Mouse (Mus musculus) ZHBTc4 (cell line): Measurements from ENCODE around the gene A930009A15Rik.
A peak's percentile ranks its signal among the peaks of the same experiment; 100 is the strongest.

Experiments used
- DNase-seq: peaks from one replicate; pipeline ENCODE4 v3.0.0-alpha.2; 2011; ENCODE audit warnings: low read depth, low spot score

A930009A15Rik gene

DNA sequence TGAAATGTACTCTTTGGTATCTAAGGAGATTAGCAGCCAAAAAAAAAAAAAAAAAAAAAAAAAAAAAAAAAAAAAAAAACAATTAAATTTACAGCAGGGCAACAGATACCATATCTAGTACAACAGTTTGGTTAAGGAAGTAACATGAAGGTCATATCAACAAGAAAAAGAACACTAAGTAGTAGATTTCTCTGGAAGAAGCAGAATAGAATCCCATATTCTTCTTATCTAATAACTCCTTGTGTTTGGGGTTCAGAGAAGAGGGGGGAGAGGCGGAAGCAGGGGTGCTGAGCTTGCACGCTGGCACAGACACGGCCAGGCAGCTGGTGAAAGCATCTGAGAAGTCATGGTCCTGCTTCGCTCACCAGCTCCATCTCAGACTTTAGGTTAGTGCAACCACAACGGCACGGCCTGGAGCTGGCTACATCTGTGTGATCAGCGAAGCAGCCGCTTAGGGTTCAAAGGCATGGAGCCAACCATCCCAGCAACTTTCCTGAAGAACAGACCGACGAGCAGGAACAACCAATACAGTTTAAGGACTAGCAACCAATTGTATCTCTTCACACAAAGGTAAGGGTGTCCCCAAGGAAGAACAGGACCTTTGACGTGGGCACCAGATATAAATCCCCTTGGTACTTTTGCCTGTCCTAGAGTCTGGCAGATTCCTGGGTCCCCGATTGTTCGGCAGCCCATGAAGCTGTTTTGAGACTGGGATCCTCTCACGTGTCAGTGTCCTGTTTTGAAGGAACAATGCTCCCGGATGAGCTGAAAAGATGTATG lies at the start of gene A930009A15Rik:
A930009A15Rik (plus strand) TSS at position 275 of the 780 bp plus-strand sequence.
- DNase-seq = no peak

DNA sequence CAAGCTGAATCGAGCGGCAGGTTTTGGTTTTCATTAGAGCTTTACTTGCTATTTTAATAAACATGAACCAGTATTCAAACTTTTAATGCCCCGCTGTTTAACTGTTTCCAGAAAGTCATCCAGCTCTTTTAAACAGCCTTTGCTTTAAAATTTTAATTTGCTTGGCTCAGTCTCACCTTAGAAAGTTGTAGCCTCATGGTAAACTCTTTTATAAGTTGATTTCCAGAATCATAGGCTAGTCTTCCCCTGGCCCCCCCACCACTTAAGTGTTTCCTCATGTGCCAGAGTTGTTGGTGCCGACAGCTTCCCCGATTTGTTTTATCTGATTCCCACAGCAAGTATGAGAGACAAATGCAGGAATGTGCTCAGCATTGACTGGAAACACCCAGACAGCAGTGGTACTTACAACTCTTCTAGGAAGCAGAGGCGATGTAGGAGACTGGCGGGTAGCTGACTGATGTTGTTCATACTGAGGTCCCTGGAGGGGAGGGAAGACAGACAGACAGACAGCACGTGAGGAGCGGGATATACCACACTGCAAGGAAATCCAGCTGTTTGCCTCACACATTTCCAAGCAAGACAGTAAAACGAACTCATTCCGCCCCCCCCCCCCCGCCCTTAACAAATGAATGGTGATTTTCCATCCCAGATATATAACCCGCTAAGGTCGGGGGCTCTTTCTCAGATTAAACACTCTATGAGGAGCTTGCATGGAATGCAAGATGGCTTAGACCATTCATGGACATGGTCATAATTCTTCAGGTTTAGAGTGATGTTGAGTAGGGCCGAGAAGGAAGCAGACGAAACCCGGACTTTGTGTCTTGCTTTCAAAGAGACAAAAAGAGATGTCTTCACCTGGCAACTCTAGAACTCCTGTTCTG lies 49.3 kb upstream of the A930009A15Rik start:
- DNase-seq = peak; percentile 15

DNA sequence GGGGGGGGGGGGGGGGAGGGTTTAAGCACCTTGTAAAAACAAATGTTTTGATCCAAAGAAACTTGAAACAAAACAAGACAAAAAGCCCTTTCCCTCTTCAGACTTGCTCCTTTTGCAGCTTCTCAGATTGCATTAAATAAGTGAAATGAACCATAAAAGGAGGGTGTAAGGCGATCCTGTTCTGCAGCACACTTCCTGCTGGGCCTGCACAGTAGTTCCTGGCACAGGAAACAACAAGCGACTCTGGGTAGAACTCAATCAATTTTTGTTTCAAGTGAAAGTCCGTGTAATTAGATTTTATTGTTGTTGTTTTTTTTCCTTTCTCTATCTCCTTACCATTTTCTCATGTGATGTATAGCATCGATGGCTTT lies 48.7 kb upstream of the A930009A15Rik start:
- no peak for DNase-seq

DNA sequence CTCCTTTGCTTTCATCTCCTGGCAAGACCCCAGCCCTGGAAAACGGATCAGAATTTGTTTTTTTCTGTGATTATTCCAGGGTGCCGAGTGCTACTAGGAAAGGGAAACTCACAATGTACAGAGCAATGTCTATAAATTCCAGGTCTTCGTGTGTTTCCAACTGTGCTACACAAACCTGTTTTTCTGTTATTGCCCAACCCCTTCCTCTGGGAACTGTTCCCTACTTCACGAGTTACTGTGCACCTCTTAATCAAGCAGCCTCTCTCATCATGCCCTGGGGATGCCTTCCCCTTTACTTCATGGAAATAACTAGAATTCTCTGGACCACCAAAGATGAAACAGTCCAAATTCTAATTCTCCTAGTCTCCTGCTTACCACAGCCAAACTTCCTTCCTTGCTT lies 40.9 kb upstream of the A930009A15Rik start:
- DNase-seq = no peak

DNA sequence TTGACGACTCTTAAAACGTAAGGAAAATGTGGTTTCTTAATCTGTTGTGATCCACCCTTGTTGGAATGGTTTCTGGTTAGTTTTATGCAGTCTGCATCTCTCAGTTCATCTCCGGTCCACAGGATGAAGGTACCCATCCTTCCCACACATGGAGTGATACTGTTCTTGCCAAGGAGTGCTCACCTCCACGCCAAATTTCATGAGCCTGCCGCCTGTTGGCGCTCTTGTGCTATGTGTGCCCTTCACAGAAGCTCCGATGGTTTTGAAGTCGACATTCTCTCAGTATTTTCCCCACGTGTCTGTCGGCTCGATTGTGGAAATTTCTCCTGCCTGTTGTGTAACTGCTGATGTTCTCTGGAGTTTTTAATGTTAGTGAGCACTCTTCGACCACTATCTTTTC lies 40.0 kb upstream of the A930009A15Rik start:
- DNase-seq = no peak

DNA sequence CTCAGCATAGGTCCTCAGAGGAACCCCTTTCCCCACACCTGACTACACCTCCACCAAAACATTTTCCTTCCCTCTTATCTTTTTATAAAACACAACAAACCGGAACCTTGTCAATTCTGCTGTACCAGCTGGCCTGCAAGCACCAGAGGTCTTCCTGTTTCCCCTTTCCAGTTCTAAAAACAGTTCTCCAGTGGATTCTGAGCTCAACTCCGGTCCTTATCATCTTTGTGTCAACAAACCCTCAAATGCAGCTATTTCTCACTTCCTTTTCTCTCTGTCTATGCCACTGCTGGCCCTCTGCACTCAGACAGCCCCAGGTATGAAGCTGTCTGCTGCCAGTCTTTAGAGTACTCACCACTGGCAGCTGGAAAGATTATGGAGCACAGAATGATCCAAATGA lies 39.0 kb upstream of the A930009A15Rik start:
- DNase-seq = no peak

DNA sequence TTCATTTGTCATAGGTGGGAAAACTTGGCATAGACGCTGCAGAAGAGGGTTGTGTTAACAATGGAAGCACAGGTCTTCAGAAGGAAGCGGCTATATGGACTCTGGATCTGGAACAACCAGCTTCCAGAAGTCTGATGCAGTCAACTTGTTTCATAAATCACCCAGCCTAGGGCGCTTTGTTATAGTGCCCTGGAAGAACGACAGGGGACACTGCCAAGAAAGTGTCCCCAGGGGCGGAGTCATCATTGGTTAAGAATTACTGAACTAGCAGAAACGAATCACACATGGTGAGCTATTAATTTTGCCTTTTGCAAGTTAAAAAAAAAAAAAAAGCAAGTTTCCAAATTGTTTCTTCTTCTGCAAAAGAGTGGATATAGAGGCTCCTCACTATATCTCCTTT lies 26.9 kb upstream of the A930009A15Rik start:
- no peak for DNase-seq

DNA sequence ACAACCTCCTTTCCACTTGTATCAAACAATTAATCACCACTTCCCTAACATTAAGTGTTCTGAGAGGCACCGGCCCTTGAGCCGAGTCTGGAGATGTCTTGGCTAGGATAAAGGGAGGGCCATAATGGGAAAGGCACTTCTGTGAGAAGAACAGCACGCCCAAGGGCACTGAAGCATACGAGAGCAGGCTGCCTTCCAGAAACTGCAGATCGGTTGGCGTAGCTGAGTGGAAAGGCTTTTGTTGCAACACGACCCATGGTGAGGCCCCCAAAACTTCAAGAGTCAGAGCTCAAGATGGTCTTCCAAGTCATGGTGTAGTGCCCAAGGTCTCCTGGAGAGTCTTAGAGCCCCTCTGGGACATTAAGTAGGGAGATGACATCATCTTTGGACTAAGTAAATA lies 19.5 kb upstream of the A930009A15Rik start:
- no peak for DNase-seq

DNA sequence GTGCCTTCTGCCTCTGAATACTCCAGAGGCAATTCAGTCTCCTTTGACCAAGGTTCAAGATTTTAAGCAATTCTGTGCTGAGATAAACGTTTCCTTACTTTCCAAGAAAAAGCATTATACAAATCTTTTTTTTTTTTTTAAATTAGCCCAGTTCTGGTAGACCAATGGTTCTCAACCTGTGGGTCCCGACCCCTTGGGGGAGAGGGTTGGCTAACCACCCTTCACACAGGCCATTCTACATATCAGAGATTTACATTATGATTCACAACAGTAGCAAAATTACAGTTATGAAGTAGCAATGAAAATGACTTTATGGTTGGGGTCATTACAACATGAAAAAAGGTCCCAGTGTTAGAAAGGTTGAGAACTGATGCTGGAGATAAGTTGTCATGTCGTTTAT lies 18.7 kb upstream of the A930009A15Rik start:
- no peak for DNase-seq

DNA sequence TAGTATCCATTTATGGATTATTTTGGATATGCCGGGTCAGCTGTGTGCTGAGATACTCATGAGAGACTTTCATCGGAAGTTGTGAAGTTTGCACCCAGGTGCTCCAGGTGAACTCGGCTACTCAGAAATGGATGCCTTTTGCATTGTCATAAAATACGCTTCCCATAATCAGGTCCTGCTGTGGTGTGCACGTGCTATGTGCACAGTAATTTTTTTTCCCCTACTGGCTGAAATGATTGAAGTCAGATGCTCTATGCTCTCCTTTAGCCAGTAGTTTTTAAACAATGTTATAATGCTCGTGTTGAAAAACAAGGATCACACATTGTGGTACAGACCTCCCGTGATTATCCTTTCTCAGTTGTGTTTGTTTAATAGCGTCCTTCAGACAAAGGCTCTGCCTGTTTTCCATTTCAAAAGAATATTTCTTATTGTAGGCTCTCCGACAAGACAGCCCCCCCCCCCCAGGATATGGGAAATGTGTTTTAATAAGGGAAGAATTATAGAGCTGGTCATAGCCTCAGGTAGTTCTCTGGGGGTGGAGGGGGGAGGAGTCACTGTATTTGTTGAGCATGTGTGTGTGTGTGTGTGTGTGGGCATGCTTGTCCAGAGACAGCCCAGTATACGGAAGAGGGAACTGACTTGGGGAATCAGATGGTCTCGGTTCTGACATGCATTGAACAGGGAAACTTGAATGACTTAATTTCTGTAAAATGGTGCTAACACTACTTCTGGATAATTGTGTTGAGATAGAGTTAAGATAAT lies 16.3 kb upstream of the A930009A15Rik start:
- DNase-seq = no peak

DNA sequence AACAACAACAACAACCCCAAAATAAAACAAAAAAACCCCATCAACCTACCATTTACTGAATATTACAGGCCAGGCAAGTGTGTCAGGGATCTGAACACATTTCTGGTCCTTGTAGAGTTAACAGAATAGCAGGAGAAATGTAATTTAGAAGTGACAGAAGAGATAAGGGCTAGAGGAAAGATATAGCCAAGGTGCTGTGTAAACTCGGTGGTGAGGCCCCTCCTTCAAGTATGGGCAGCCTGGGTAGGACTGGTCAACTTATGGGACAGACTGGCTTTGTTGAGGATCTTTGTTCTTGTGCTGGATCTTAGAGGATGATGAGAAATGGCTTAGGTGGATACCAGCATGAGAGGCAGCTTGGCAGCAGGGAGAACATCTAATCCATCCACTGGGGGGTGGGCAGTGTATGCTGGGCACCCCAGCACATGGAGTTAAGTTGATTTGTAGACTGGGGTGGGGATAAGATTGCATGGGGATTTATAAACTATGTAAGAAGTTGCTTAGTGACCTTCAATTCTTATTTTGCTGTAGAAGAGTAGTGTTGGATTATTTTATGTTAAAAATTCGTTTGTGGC lies 14.5 kb upstream of the A930009A15Rik start:
- DNase-seq = no peak

DNA sequence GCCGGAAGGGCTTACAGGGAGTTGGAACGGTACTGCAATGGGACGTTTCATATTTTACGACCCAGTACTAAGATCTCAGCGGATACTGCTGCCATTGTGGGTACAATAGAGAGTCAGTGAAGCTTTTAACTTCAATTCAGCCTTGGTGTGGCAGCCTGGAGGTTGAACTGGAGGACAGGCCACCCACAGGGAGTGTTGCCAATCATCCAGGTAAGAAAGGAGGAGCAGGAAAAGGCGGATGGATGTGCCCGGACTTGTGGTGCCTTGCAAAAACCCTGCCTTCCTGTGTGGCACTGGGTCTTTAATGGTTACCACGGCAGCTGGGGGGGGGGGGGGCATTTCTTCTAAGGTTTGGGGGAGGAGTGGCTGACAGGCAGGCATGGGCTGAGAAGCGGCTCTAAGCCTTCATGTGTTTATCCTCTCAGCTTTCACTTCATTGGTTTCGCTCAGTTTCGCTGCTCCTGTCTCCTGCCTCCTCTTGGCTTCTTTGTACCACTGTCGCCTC lies 13.0 kb upstream of the A930009A15Rik start:
- DNase-seq = peak; percentile 57

DNA sequence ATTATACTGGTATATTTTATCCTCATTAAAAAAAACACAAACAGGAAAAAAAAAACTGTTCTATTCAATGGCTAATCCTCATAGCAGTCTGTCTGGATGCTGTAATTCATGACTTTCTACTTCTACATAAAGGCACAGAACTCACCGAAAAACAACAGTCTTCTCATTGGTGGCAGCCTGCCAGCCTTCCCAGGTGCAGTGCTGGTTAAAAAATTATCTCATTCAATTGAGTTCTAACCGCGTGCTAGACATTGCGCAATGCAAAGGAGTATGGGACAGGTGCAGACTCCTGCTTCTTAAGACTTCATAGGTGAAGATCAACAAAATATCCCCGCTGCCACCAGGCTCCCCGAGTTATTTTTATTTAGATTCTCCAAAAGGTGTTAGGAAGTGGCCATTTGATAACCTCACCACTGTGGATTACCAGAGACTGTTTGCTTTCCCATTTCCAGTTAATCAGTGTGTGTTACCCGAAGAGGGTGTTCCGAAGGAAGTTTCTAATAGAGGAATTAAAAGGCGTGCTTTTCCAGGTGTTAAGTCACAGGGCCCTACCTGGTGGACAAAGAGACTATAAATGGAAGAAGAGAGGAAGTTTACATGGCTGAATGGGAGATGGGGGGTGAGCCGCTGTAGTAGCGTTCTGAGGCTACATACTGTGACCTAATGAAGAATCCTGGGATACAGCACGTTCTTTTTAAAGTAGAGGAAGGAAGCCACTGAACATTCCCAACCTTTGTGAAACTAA lies 8.5 kb upstream of the A930009A15Rik start:
- peak; percentile 18 for DNase-seq

DNA sequence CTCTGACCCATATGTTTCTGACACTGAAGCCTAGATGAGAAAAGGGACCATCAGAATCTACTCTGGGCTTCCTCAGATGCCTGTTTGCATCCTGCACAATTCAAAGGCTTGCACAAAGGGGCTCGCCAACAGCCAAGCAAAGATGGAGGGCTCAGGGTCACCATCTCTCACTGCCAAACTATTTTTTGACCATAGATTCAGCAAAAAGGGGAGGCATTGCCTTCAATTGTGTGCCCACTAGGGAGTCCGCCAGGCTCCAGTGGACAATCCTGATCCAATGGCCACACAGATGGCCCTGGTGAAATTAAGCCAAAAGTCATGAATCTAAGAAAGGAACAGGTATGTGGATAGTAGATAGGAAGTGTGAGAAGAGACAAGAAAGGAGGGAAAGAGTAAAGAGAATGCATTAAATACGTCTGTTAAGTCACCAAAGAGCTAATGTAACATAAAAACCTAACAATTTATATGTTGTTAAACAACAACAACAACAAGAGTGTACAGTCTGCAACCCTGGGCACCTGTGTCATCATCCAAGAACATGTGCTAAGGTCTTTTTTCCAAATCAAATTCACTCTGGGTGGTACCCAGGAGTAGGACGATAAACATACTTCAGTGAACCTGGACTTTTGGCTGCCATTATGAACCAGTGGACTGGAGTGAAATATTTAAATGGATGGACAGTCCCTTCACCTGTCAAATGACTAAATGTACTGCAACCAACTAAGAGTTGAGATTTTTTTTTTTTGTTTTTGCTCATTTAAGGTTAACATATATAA lies 6.7 kb upstream of the A930009A15Rik start:
- DNase-seq = no peak

DNA sequence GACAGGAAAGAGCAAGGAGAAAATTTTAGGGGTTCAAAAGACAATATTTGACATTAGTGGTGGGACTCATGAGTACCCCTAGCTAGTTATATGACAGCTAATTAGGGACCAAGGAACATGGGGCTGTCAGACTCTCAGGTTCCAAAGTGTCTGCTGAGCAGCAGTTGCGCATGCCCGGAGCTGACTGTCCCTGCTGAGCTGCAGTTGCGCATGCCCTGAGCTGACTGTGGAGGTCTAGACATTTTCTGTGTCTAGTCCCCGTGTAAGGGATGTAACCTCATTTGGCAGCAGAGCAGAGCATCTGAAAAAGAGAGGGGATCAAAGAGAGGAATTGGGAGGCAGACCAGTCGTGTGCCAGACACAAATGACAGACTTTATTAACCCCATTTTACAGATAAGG lies 5.8 kb upstream of the A930009A15Rik start:
- DNase-seq = no peak

DNA sequence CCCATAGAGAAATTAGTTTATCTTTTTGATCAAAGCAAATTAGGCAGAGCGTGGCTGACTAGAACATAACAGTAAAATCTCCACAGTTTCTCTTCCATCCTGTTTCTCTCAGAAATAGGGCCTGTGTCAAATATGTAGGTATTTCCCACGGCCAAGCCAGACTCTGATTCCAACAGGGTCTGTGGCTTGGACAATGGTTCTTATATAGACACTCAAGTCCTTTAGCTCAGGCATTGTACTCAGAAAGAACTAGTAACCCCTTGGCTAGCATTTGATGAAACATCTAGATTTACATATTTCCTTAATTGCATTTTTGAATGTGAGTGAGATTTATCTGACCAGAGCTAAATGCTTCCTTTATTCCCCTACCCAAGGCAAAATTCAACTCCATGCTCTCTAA lies 791 bp downstream of the A930009A15Rik start:
- DNase-seq = no peak

DNA sequence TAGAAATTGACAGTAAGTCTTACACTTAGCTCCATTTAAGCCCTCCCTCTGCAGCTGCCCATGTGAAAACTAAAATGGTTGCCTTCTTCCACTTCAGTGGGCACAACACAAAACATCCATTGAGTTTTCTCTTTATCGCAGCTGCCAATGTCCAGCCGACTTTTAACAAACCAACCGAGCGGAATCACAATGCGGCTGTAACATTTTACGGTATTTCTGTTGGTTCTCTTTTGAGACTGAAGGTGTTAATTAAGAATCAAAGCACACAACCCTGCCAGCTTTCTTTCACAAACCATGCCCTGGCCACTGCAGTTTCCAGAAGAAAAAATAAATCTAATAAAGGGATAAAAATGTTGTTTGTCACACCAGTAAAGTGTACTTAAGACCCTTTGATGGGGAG lies 1.5 kb downstream of the A930009A15Rik start:
- DNase-seq = no peak

DNA sequence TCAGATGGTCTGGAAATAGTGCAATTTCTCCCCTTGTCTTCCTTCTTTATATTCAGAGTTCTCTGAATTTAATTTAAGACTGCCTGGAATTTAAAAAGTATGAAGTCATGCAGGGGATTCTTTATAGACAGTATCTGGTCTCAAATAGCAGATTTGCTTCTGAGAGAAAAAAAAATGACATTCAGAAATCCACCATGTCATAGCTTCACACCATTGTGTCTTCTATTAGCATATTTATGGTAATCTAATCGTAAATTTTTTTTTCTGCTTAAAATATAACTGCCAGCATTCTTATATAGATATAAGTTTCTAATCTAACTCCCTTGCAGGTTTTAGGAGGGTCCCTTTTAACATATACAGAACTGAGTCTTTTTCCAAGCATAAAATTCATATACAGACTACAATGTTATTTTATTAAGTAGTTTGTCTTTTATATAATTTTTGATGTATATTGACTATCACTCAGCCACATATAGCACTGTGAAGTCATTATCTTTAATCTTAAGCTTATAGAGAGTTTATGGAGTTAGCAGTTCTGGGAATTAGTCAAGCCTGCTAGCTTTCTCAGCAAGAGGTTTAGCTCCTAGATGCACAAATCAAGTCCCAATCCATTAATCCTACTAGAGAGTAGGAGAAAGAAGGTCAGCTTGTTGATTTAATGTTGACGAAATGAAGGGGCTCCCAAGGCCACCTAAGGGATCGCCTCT lies 2.1 kb downstream of the A930009A15Rik start:
- no peak for DNase-seq

DNA sequence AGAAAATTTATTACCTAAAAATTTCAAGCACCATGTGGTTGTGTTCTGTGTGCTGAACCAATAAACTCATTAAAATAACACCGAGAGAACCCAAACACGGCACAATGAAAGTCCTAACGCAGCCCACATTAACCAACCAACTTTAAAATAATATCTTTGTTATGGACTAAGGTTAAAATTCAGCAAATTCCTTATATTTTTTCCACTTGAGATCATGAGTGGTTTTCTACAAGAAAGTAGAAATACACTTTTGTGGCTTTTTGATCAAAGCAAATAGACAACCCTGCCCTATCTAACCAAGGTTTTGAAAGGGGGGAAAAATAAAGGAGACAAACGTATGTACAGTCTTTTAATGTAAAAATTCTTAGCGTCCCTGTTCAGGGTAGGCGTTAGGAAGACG lies 9.3 kb downstream of the A930009A15Rik start:
- DNase-seq = no peak
